Mouse (Mus musculus): ENCODE results near the gene 0610009B22Rik.

Gene 0610009B22Rik

DNA sequence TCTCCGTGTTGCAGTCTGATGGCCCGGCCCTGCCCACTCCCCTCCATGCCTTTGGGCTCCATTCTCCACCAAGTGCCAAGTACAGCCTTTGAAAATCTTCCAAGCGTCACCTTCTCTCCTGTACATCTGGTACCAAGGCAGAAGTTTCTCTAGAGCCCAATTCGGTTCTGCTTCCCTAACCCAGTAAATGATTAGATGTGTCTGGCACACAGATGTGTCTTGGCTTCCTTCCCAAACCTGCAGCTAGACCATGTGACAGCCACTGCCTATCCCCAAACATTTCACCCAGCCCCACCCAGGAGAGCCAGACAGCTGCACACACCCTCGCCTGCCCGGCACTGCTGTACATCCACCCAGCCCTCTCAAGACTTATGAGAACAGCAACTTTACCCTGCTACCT is 30.0 kb downstream of the 0610009B22Rik start:
- DNase-seq (ENCODE audit: low spot score in 2 of 2), result no peak

GRCm38 (mm10) chr11:51658291-51658690 is 30.4 kb downstream of the 0610009B22Rik start:
- no peak for DNase-seq (ENCODE audit: low spot score in 2 of 2)

- no peak for DNase-seq (ENCODE audit: low spot score in 2 of 2)
Observed at GRCm38 (mm10) chr11:51656798-51657521, 31.7 kb downstream of the 0610009B22Rik start.

- DNase-seq (ENCODE audit: low spot score in 2 of 2), result no peak
Observed at GRCm38 (mm10) chr11:51654891-51655290, 33.8 kb downstream of the 0610009B22Rik start.

DNA sequence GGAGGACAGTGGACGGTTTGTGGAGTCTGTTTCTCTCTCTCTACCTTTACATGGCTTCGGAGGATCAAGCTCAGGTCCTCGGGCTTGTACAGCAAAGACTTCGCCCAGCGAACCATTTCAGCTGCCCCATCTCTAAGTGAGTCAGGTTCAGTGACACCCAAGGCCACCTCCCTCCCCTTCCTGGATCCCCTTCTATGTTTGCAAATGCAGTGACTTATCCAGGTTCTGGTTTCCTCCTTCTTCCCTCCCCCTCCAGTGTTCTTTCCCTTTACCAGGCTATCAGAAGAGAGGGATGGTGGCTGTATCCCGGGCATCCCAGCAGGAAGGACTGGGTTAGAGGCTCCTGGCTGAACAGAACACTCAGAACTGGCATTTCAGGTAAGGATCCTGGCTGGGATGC is 34.9 kb downstream of the 0610009B22Rik start:
- no peak for DNase-seq (ENCODE audit: low spot score in 2 of 2)

DNA sequence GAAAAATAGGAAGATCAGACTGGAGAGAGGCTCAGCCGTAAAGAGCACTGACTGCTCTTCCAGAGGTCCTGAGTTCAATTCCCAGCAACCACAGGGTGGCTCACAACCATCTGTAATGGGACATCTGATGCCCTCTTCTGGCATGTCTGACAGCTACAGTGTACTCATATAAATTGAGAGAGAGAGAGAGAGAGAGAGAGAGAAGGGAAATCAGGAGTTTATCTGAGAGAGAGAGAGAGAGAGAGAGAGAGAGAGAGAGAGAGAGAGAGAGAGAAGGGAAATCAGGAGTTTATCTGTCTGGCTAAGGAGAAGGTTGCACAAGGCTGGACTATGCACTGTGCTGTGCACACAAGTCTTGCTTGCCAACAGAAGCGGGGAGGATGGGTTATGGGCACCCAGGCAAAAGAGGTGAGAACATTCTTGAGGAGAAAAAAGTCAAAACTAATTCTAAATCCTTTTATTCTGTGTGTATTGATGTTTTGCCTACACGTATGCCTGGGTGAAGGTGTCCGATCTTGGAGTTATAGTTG is 35.7 kb downstream of the 0610009B22Rik start:
- DNase-seq (ENCODE audit: low spot score in 2 of 2), result no peak

DNA sequence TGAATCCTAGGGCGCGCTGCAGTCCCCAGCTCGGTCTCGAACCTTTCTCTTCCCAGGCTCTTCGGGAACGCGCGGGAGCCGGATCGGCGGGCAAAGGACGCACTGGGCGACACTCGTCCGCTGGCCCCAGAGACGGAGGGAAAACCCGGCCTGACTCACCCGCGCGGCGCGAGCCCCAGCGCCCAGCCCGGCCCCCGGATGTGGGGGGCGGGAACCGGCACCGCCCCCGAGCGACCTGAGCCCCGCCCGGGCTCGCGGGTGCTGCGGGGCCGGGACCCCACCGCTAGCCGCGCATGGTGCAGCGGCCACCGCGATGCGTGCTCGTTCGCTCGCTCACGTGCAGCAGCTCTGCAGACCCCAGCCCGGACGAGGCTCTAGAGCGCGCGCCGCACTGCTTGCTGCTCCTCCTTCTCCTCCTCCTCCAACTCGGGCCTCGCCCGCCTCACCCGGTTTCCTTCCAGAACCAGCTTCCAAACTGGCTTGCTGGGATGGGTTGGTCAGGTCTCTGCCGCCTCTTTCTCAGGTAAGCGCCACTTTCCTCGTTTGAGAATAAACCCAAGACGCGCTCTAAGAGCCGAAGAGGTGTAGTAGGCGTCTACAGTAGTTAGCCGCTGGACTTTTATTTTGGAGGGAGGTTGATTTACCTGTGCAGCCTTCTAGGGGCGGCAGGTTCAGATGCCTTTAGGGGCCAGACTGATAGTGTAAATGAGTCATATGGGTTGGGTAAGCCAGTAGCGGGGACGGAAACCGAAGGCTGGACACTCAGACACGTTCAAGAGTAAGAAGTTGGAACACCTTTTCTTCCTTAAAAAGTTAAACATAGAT is 37.8 kb downstream of the 0610009B22Rik start, which contains the start of the genes N4bp3 and D930048N14Rik:
Gene N4bp3, minus strand, starts transcription at position 152 of the 825 bp plus-strand sequence.
Gene D930048N14Rik, plus strand, starts transcription at position 264 of the 825 bp plus-strand sequence.
- peak; percentile 73 to 79 for DNase-seq (ENCODE audit: low spot score in 2 of 2)

DNA sequence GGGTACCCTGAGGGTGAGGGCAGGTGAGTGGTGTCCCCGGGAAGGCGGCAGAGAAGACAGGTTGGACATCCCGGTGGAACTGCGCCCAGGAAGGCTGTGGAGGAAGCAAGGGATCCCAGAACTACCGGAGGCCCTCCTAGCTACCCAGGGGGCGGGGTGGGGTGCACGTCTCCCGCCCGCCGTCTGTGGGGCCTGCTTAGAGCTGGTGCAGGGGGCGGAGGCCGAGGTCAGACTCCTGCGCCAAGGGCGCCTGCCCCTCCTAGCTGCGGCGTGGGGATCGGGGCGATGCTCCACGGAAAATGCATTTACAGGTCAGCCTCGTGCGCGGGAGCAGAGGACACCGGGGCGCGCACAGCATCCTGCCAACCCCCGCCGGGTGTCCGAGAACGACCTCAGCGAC is 38.4 kb downstream of the 0610009B22Rik start:
- no peak for DNase-seq (ENCODE audit: low spot score in 2 of 2)

GRCm38 (mm10) chr11:51649889-51650199 is 38.8 kb downstream of the 0610009B22Rik start:
- no peak for DNase-seq (ENCODE audit: low spot score in 2 of 2)

- no peak for DNase-seq (ENCODE audit: low spot score in 2 of 2)
Observed at GRCm38 (mm10) chr11:51649111-51649888, 39.4 kb downstream of the 0610009B22Rik start.

DNA sequence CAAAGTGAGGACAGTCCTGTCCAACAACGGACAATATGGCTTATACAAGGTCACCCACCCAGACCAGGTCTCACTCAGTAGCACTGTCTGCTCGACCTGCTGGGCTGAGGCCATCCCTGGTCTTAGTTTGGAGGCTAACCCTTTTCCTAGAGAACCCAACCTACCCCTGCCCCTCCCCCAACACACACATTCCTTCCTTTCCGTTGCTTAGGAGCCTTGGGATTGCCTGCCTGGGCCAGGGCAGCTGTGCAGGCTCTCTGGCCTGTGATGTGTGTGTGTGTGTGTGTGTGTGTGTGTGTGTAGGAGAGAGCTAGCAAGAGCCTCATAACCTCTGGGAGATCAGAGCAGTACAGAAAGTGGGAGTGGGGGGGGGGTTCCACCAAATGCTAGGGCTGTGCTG is 40.1 kb downstream of the 0610009B22Rik start:
- DNase-seq (ENCODE audit: low spot score in 2 of 2), result no peak

GRCm38 (mm10) chr11:51646751-51647667 is 41.7 kb downstream of the 0610009B22Rik start:
- DNase-seq (ENCODE audit: low spot score in 2 of 2), result no peak

DNA sequence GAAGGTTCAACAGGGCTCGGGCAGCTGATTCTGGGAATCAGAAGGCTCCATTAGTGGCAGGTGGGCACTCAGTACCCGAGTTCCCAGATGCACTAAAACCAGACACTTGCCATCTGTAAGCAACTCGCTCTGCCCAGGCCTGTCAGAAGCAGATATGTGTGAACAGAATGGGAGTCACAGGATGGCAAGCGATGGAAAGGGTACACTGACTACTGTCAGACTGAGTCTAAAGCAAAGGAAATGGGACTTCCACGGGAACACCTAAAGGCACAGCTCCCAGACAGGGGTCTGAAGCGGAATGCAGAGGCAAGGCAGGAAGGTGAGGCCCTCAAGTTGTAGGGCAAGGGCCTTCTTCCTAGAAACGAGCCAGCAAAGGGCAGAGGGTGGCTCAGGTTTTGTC is 42.4 kb downstream of the 0610009B22Rik start:
- DNase-seq (ENCODE audit: low spot score in 2 of 2), result no peak

DNA sequence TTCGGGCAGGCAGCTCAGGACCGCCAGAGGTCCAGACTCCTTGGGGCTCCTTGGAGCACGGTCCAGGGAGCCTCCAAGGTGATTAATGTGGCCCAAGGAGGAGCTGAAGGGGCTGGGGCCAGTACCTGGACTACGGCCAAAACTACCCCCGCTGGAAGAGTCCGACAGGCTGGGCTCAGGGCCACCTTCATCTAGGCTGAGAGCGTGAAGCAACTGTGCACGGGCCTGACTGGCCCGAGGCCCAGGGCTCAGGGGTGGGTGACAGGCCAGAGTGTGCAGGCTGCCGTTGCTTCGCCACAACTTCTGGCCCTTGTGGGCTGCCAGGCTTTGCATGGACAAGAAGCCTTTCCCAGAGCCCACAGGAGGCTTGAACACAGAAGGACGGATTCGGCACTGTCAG is 43.4 kb downstream of the 0610009B22Rik start:
- no peak for DNase-seq (ENCODE audit: low spot score in 2 of 2)

DNA sequence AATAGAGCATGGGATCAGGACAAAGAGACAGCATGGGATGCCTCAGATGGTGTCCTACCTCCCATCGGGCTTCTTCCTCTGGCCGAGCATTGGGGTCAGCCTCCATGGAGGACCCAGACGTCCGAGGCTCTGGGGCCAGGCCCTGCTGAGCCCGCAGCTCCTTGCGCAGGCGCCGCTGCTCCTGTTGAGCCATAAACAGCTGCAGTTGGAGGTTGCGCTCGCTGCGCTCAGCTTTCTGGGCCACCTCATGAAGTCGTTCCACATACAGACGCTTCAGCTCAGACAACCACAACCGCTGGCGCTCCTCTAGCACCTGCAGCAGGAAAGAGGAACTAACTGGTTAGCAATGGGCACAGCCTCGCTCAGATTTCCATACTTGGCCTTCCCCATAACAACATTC is 44.5 kb downstream of the 0610009B22Rik start:
- no peak for DNase-seq (ENCODE audit: low spot score in 2 of 2)

DNA sequence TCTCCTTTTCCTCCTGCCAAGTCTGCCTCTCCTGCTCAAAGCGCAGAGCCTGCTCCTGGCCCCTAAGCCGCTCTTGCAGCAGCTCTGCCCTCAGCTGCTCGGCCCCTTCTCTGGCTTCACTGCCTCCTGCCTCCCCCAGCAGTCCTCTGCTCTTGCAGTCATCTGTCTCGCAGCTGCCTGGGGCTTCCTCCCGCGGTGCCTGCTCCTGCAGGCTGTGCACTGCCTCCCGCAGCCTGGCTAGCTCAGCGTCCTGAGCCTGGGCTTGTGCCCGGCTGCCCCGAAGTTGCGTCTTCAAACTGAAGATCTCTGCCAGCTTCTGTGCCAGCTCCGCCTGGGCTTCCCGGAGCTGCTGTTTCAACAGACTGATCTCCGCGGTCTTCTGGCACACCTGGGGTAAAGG is 44.9 kb downstream of the 0610009B22Rik start:
- no peak for DNase-seq (ENCODE audit: low spot score in 2 of 2)

DNA sequence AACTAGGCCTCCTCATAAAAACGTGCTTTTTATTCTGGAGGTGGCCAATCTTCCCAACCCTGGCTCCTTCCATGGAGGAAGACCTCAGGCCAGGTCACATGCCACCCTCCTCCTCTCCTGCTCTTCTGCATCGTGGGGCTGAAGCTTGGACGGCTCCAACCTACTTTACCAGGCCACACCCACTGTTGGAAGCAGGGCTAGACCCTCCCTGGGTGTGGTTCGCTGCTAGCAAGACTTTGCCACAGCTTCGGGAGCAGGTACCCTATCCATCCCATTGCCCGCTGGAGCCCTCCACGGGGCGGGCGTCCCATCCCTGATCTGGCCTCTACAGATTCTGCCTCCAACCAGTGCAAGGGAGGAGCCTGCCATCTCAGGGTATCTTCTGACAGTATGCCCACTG is 45.5 kb downstream of the 0610009B22Rik start:
- no peak for DNase-seq (ENCODE audit: low spot score in 2 of 2)

DNA sequence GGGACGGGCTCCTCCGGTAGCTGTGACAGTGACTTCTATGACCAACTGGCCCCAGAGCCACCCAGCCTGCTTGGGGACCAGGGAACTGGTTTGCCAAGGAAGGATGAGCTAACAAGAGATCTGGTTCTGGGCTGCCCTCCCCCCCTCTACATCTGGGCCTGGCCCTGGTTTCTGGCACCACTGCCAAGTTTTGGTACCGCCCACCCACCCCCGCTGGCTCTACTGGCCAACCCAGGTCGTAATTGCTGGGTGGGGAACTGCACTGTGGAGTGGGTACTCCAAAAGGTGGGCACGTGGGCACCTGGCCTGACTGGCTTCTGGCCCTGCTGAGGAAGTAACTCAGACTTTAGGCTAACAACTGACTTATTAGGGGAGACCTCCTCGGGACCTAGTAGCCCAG is 47.9 kb downstream of the 0610009B22Rik start:
- DNase-seq (ENCODE audit: low spot score in 2 of 2), result no peak

DNA sequence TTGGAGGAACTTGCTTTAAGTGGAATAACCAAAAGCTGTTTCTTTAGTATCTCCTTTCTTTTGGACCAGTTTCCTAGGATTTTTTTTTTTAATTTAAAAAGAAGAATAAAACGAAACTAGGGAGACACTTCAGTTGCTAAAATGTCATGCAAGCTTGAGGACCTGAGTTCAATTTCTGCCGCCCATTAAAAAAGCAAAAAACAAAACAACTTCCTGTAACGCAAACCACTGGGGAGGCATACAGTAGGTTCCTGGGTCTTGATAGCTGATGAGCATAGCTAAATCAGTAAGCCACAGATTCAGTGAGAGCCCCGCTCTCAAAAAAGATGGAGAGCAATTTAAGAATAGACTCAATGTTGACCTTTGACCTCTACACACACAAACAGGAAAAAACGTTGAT is 50.2 kb downstream of the 0610009B22Rik start:
- DNase-seq (ENCODE audit: low spot score in 2 of 2), result no peak

- DNase-seq (ENCODE audit: low spot score in 2 of 2), result peak in 1 of 2 experiments; percentile 64
Observed at GRCm38 (mm10) chr11:51637971-51638414, 50.7 kb downstream of the 0610009B22Rik start.

DNA sequence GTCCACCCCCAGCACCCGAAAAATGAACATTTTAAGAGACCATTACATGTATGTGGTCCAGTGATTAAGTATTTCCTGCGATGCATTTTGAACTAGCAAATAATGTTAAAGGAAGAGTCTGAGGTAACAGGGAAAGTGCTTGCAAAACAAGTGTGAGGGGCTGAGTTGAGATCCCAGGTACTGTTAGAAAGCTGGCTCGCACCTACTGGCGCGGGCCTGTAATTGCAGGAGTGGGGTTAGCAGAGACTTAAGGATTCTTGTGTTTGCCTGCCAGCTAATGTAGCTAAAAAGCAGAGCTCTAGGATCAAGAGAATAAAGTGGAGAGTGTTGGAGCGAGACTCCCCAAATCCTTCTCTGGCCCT is 52.4 kb downstream of the 0610009B22Rik start:
- DNase-seq (ENCODE audit: low spot score in 2 of 2), result no peak
